Mouse (Mus musculus): Measurements from ENCODE around the gene Gm4792.

DNA sequence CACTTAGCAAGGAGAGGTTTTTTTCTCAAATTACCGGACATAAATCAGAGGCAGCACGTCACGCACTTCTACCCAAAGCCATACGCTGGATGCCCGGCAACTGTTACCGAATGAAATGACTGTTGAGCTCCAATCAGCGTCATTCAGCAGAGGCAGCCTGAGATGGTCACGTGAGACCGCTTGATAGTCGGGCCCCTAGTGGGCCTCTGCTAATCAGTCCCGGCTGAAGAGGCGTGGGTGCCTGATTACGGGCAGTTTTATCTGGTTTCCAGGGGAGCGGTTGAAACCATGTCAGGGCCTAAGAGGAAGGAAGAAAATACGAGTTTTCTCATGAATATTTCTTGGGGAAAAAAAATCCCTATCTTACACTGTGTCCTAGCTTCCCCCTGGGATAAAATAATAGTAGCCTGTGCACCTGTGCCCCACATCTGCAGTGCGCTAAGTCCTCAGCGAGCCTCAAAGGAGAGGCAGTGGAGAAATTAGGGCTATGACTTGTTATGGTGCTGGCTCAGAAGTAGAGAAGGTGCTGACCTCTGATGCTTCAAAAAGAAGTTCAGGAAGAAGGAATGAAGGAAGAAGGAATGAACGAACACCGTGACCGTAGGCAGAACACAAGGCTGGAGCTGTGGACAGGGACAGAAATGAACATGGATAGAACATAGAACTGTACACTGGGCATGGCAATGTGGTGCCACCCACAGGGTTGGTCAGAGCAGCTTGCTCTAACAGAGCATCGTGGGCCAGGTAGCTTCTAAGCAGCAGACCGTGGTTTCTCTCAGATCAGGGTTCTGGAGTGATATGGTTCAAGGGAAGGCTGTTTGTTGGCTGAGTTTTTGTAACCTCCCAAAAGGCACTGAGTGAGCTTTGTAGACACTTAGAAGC, 48.7 kb downstream of the Gm4792 start:
- TF ChIP-seq TAL1 (IDR thresholded peaks at IDR 0.05; ENCODE audit: low read length) (no peak), GATA1 (IDR thresholded peaks at IDR 0.05; ENCODE audit: low read length) (peak; percentile 31; the same call in 1 of the 2 replicates)
